Mouse (Mus musculus) hindbrain, embryonic 13.5 days (tissue): ENCODE results near the gene Thrb. TPM values are rescaled to one million over a fixed set of nuclear protein-coding genes. Genes with fewer than 3 reads are reported as not detected.
"Not testable (repeated sequence)": the region's sequence is repeated elsewhere in the genome, so short reads cannot be mapped to it uniquely, and the experiment has no call there.

Source experiments
- ATAC-seq: fragments of 200-750 bp; cut with Nextera tagmentation; 2 replicates; pipeline ENCODE4 v1.8.0; 2017; ENCODE audit warnings: moderate TSS enrichment; ENCODE audit not compliant: low FRiP score
- H3K27ac ChIP-seq: fragments of 300-500 bp; sonication (generic); 2 replicates; pipeline ENCODE4 v1.5.1; 2015; ENCODE audit warnings: inconsistent platforms, mild to moderate bottlenecking, moderate library complexity
- H3K27me3 ChIP-seq: fragments of 300-500 bp; sonication (generic); 2 replicates; pipeline ENCODE4 v1.6.1; 2015; ENCODE audit warnings: mild to moderate bottlenecking, inconsistent platforms
- H3K36me3 ChIP-seq: fragments of 300-500 bp; sonication (generic); 2 replicates; pipeline ENCODE4 v1.6.1; 2015; ENCODE audit warnings: mild to moderate bottlenecking, inconsistent platforms
- H3K4me1 ChIP-seq: fragments of 300-500 bp; sonication (generic); replicated peaks from 2 replicates; pipeline ENCODE4 v1.6.1; 2015; ENCODE audit warnings: inconsistent platforms
- H3K4me2 ChIP-seq: fragments of 300-500 bp; sonication (generic); 2 replicates; pipeline ENCODE4 v1.6.1; 2015; ENCODE audit warnings: inconsistent platforms, mild to moderate bottlenecking, moderate library complexity
- H3K4me3 ChIP-seq: fragments of 300-500 bp; sonication (generic); 2 replicates; pipeline ENCODE4 v1.5.1; 2015; ENCODE audit warnings: mild to moderate bottlenecking, inconsistent platforms
- H3K9ac ChIP-seq: fragments of 300-500 bp; sonication (generic); 2 replicates; pipeline ENCODE4 v1.6.1; 2015; ENCODE audit warnings: mild to moderate bottlenecking, inconsistent platforms
- H3K9me3 ChIP-seq: fragments of 300-500 bp; sonication (generic); 2 replicates; pipeline ENCODE4 v1.6.1; 2016; ENCODE audit warnings: inconsistent platforms
- WGBS: fragments of 180-500 bp; shearing (Covaris S2); methylation state at CpG from one replicate; pipeline ENCODE4 v1.1.7; 2015; 5-methylcytosine and 5-hydroxymethylcytosine counted together
- polyA plus RNA-seq: library from polyadenylated mRNA; unstranded; fragments of >200 nt; fragmentation: Nextera tagmentation; extraction: Ambion mirVana; gene quantifications from 2 replicates; pipeline ENCODE4 v1.2.1, GENCODE M21; 2015

Gene Thrb
- polyA plus RNA-seq, 1 experiment from 2014 or later, result 0.92 TPM

GRCm38 (mm10) chr14:17929585-17929984, 269.5 kb downstream of the Thrb start:
- 81% methylated on average over 5 of the region's 5 CpGs for WGBS

GRCm38 (mm10) chr14:17933475-17933874, 273.4 kb downstream of the Thrb start:
- no peak overlapping the region for H3K4me2 ChIP-seq
- H3K4me1 ChIP-seq, result no peaks in the 10 kb centered on the region
- no peaks in the 10 kb centered on the region for H3K36me3 ChIP-seq
- H3K27me3 ChIP-seq, result no peaks in the 10 kb centered on the region
- H3K4me3 ChIP-seq, result no peak overlapping the region
- no peak overlapping the region for H3K9ac ChIP-seq
- H3K27ac ChIP-seq, result no peak overlapping the region
- no peak for ATAC-seq
- no peaks in the 10 kb centered on the region for H3K9me3 ChIP-seq
- WGBS, result 79% methylated on average over 2 of the region's 2 CpGs

More at GRCm38 (mm10) chr14:17929585-17929984, 269.5 kb downstream of the Thrb start:
- Histone ChIP-seq H3K27me3 (no peaks in the 10 kb centered on the region), H3K27ac (no peak overlapping the region), H3K4me1 (no peaks in the 10 kb centered on the region), H3K9me3 (no peaks in the 10 kb centered on the region), H3K36me3 (no peaks in the 10 kb centered on the region), H3K4me3 (no peak overlapping the region), H3K9ac (no peak overlapping the region), H3K4me2 (no peak overlapping the region)
- ATAC-seq, result no peak

- not testable (repeated sequence) for H3K4me3 ChIP-seq, H3K4me1 ChIP-seq, H3K36me3 ChIP-seq, H3K9ac ChIP-seq, H3K27me3 ChIP-seq, H3K4me2 ChIP-seq, ATAC-seq, H3K27ac ChIP-seq, H3K9me3 ChIP-seq
- WGBS, result 94% methylated on average over 4 of the region's 4 CpGs
These were observed 274.7 kb downstream of the Thrb start for GRCm38 (mm10) chr14:17934779-17935178.

GRCm38 (mm10) chr14:17954038-17954437, 294.0 kb downstream of the Thrb start:
- Histone ChIP-seq H3K9ac (no peak overlapping the region), H3K36me3 (no peaks in the 10 kb centered on the region), H3K4me2 (no peak overlapping the region), H3K4me1 (no peaks in the 10 kb centered on the region), H3K9me3 (no peaks in the 10 kb centered on the region), H3K4me3 (no peak overlapping the region), H3K27ac (no peak overlapping the region), H3K27me3 (no peaks in the 10 kb centered on the region)
- ATAC-seq, result no peak
- WGBS, result 93% methylated on average over 2 of the region's 2 CpGs

- no peak for ATAC-seq
- no peak overlapping the region for H3K4me3 ChIP-seq
- H3K36me3 ChIP-seq, result no peaks in the 10 kb centered on the region
- no peak overlapping the region for H3K27ac ChIP-seq
- H3K9ac ChIP-seq, result no peak overlapping the region
- WGBS, result 51% methylated on average over 2 of the region's 2 CpGs
- no peak overlapping the region for H3K4me2 ChIP-seq
- H3K9me3 ChIP-seq, result no peaks in the 10 kb centered on the region
- no peaks in the 10 kb centered on the region for H3K27me3 ChIP-seq
- H3K4me1 ChIP-seq, result no peaks in the 10 kb centered on the region
These were observed 299.8 kb downstream of the Thrb start for GRCm38 (mm10) chr14:17959901-17960300.

- Histone ChIP-seq H3K27me3 (no peaks in the 10 kb centered on the region), H3K9ac (no peak overlapping the region), H3K36me3 (no peaks in the 10 kb centered on the region), H3K27ac (no peak overlapping the region), H3K9me3 (no peaks in the 10 kb centered on the region), H3K4me3 (no peak overlapping the region), H3K4me1 (no peaks in the 10 kb centered on the region), H3K4me2 (no peak overlapping the region)
- 44% methylated on average over 5 of the region's 5 CpGs for WGBS
- peak; percentile 89 for ATAC-seq
These were observed 307.2 kb downstream of the Thrb start for GRCm38 (mm10) chr14:17967117-17967726.

GRCm38 (mm10) chr14:17972132-17972531, 312.1 kb downstream of the Thrb start:
- H3K4me2 ChIP-seq, result no peak overlapping the region
- no peaks in the 10 kb centered on the region for H3K27me3 ChIP-seq
- H3K4me1 ChIP-seq, result no peaks in the 10 kb centered on the region
- no peak overlapping the region for H3K27ac ChIP-seq
- no peak overlapping the region for H3K4me3 ChIP-seq
- H3K36me3 ChIP-seq, result no peaks in the 10 kb centered on the region
- no peaks in the 10 kb centered on the region for H3K9me3 ChIP-seq
- ATAC-seq, result no peak
- no peak overlapping the region for H3K9ac ChIP-seq
- WGBS, result 79% methylated on average over 4 of the region's 4 CpGs

GRCm38 (mm10) chr14:17972665-17973064, 312.6 kb downstream of the Thrb start:
- Histone ChIP-seq H3K4me2 (no peak overlapping the region), H3K9ac (no peak overlapping the region), H3K4me3 (no peak overlapping the region), H3K9me3 (no peaks in the 10 kb centered on the region), H3K36me3 (no peaks in the 10 kb centered on the region), H3K27ac (no peak overlapping the region), H3K27me3 (no peaks in the 10 kb centered on the region), H3K4me1 (no peaks in the 10 kb centered on the region)
- ATAC-seq, result 0 out of 2 replicates have a peak, but pooled peaks have one; percentile 32
- WGBS, result 78% methylated on average over 6 of the region's 6 CpGs

GRCm38 (mm10) chr14:17975786-17976185, 315.7 kb downstream of the Thrb start:
- ATAC-seq, result no peak
- WGBS, result 79% methylated on average over 1 of the region's 1 CpGs
- H3K9me3 ChIP-seq, result no peaks in the 10 kb centered on the region

GRCm38 (mm10) chr14:17978259-17978658, 318.2 kb downstream of the Thrb start:
- Histone ChIP-seq H3K4me1 (no peaks in the 10 kb centered on the region), H3K4me2 (no peak overlapping the region), H3K4me3 (no peak overlapping the region), H3K36me3 (no peaks in the 10 kb centered on the region), H3K27ac (no peak overlapping the region), H3K9ac (no peak overlapping the region), H3K9me3 (no peaks in the 10 kb centered on the region), H3K27me3 (no peaks in the 10 kb centered on the region)
- no peak for ATAC-seq

More at GRCm38 (mm10) chr14:17975786-17976185, 315.7 kb downstream of the Thrb start:
- Histone ChIP-seq H3K4me3 (no peak overlapping the region), H3K27ac (no peak overlapping the region), H3K9ac (no peak overlapping the region), H3K36me3 (no peaks in the 10 kb centered on the region), H3K4me1 (no peaks in the 10 kb centered on the region), H3K4me2 (no peak overlapping the region), H3K27me3 (no peaks in the 10 kb centered on the region)

- no peak for ATAC-seq
- 72% methylated on average over 3 of the region's 3 CpGs for WGBS
- Histone ChIP-seq H3K27ac (no peak overlapping the region), H3K4me2 (no peak overlapping the region), H3K9ac (no peak overlapping the region), H3K27me3 (no peaks in the 10 kb centered on the region), H3K4me1 (no peaks in the 10 kb centered on the region), H3K4me3 (no peak overlapping the region), H3K9me3 (no peaks in the 10 kb centered on the region), H3K36me3 (no peaks in the 10 kb centered on the region)
These were observed 321.2 kb downstream of the Thrb start for GRCm38 (mm10) chr14:17981258-17981657.

- WGBS, result 88% methylated on average over 5 of the region's 5 CpGs
- no peak overlapping the region for H3K9ac ChIP-seq
- H3K27me3 ChIP-seq, result no peaks in the 10 kb centered on the region
- no peaks in the 10 kb centered on the region for H3K36me3 ChIP-seq
- ATAC-seq, result no peak
- H3K4me3 ChIP-seq, result no peak overlapping the region
- H3K27ac ChIP-seq, result no peak overlapping the region
- H3K4me1 ChIP-seq, result no peaks in the 10 kb centered on the region
- no peaks in the 10 kb centered on the region for H3K9me3 ChIP-seq
- H3K4me2 ChIP-seq, result no peak overlapping the region
These were observed 322.0 kb downstream of the Thrb start for GRCm38 (mm10) chr14:17982017-17982416.

- H3K9ac ChIP-seq, result no peak overlapping the region
- WGBS, result 89% methylated on average over 3 of the region's 3 CpGs
These were observed 323.3 kb downstream of the Thrb start for GRCm38 (mm10) chr14:17983390-17983789.

More at GRCm38 (mm10) chr14:17983390-17983789, 323.3 kb downstream of the Thrb start:
- H3K4me1 ChIP-seq, result no peaks in the 10 kb centered on the region
- H3K4me2 ChIP-seq, result no peak overlapping the region
- H3K27me3 ChIP-seq, result no peaks in the 10 kb centered on the region
- no peak overlapping the region for H3K27ac ChIP-seq
- no peaks in the 10 kb centered on the region for H3K36me3 ChIP-seq
- H3K4me3 ChIP-seq, result no peak overlapping the region
- no peaks in the 10 kb centered on the region for H3K9me3 ChIP-seq
- no peak for ATAC-seq
